Mouse (Mus musculus): ENCODE measurements at regions not wholly inside any gene's neighbourhood (a gene's known extent, or its start where the extent isn't known, plus 50 kb on each side); places are given as distances from the start of the nearest gene placed in this dataset.

DNA sequence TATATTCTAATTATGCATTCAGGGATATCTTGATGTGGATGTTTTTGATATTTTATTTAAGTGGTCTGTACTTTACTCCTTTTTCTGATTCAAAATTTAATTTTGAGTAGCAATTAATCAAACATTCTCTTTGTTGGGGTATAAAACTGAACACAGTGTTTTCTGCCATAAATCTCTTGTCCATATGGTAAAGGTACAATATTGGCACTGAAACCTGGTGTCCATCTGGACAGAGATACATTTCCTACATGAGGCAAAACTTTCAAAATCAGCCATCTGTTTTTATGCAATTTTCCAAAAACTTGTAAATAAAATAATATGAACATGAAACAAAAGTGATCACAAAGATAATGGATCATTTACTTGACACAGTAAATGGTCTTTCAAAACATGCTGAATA, 1078.2 kb downstream of the Ankrd7 start:
- H3K9me3 ChIP-seq (ENCODE audit: control insufficient read depth, insufficient read depth, low read depth, low read length), result no peaks in the 10 kb centered on the region
- H3K27ac ChIP-seq (ENCODE audit: insufficient read depth, low read depth, low read length, poor library complexity, severe bottlenecking), result no peak overlapping the region
- no peak for TF ChIP-seq ZNF384 (IDR thresholded peaks at IDR 0.05; ENCODE audit: low read depth, low read length)
- TF ChIP-seq HCFC1 (IDR thresholded peaks at IDR 0.05; ENCODE audit: borderline replicate concordance, insufficient read depth, low read length), result no peak
- TF ChIP-seq MAFK (IDR thresholded peaks at IDR 0.05; ENCODE audit: insufficient read depth, low read depth, low read length), result no peak
- no peak for TF ChIP-seq CHD2 (IDR thresholded peaks at IDR 0.05; ENCODE audit: low read depth, low read length)
- TF ChIP-seq ZC3H11A (IDR thresholded peaks at IDR 0.05; ENCODE audit: borderline replicate concordance, low read depth, low read length), result no peak
- no peaks in the 10 kb centered on the region for H3K36me3 ChIP-seq (ENCODE audit: control insufficient read depth, insufficient read depth, low read length, poor library complexity, severe bottlenecking)
- no peaks in the 10 kb centered on the region for H3K4me1 ChIP-seq (ENCODE audit: control insufficient read depth in 2 of 2, insufficient read depth in 2 of 2, low read length in 2 of 2, poor library complexity in 1 of 2)
- DNase-seq (ENCODE audit: low read depth, low spot score), result no peak
- in situ Hi-C loops (cut with MboI; ENCODE audit: low sequenced_read_pairs in 2 of 2, unreplicated experiment in 2 of 2), result no loop called here
- H3K4me3 ChIP-seq (ENCODE audit: insufficient read depth in 1 of 2, low read depth in 1 of 2, low read length in 2 of 2, poor library complexity in 1 of 2, severe bottlenecking in 1 of 2), result no peak overlapping the region
- H3K9ac ChIP-seq (ENCODE audit: insufficient read depth, low read depth, low read length, poor library complexity, severe bottlenecking), result no peak overlapping the region

DNA sequence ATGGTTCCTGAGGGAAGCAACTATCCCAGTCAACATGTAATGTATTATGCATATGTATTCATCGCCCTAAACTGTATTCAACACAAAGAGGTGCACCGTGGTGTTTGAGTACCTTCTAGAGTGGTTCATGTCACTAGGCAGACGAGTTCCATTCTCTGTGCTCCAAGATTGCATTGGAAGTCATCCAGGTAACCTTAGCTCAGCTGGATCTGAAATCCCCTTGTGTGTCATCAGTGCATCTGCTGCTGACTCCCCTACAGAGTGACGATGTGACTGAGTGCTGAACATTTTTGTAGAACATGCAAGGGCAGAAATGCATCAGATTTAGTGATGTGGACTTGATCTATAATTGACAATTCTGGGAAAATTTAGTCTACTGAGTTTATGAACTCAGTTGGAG, 1079.6 kb downstream of the Ankrd7 start:
- in situ Hi-C loops (cut with MboI; ENCODE audit: low sequenced_read_pairs in 2 of 2, unreplicated experiment in 2 of 2), result no loop called here

DNA sequence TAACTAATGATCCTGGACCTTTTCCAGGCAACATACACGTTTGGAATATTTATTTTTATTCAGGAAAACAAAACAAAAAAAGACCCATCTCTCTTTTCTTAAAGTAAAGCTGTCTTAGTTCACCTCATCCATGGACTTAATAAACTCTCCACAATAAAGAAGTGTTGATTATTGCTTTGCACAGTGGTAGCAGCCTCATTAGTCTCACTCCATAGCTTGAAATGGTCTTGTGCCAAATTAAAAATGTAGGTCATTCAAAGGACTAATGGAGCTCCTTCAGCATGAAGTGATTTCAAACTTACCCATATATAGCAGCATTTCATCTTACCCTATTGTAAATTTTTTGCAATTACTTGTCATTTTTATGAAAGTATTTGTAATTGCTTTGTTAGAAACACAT, 1109.8 kb downstream of the Ankrd7 start:
- Histone ChIP-seq H3K9ac (ENCODE audit: insufficient read depth, low read depth, low read length, poor library complexity, severe bottlenecking) (no peak overlapping the region), H3K36me3 (ENCODE audit: control insufficient read depth, insufficient read depth, low read length, poor library complexity, severe bottlenecking) (no peaks in the 10 kb centered on the region), H3K4me1 (ENCODE audit: control insufficient read depth in 2 of 2, insufficient read depth in 2 of 2, low read length in 2 of 2, poor library complexity in 1 of 2) (no peaks in the 10 kb centered on the region), H3K4me3 (ENCODE audit: insufficient read depth in 1 of 2, low read depth in 1 of 2, low read length in 2 of 2, poor library complexity in 1 of 2, severe bottlenecking in 1 of 2) (no peak overlapping the region), H3K27ac (ENCODE audit: insufficient read depth, low read depth, low read length, poor library complexity, severe bottlenecking) (no peak overlapping the region), H3K9me3 (ENCODE audit: control insufficient read depth, insufficient read depth, low read depth, low read length) (no peaks in the 10 kb centered on the region)
- TF ChIP-seq HCFC1 (IDR thresholded peaks at IDR 0.05; ENCODE audit: borderline replicate concordance, insufficient read depth, low read length) (no peak), ZNF384 (IDR thresholded peaks at IDR 0.05; ENCODE audit: low read depth, low read length) (no peak), ZC3H11A (IDR thresholded peaks at IDR 0.05; ENCODE audit: borderline replicate concordance, low read depth, low read length) (no peak), CHD2 (IDR thresholded peaks at IDR 0.05; ENCODE audit: low read depth, low read length) (no peak), MAFK (IDR thresholded peaks at IDR 0.05; ENCODE audit: insufficient read depth, low read depth, low read length) (no peak)
- in situ Hi-C loops (cut with MboI; ENCODE audit: low sequenced_read_pairs in 2 of 2, unreplicated experiment in 2 of 2), result no loop called here
- no peak for DNase-seq (ENCODE audit: low read depth, low spot score)

More for the DNA sequence above, 1079.6 kb downstream of the Ankrd7 start:
- Histone ChIP-seq H3K36me3 (ENCODE audit: control insufficient read depth, insufficient read depth, low read length, poor library complexity, severe bottlenecking) (no peaks in the 10 kb centered on the region), H3K4me1 (ENCODE audit: control insufficient read depth in 2 of 2, insufficient read depth in 2 of 2, low read length in 2 of 2, poor library complexity in 1 of 2) (no peaks in the 10 kb centered on the region), H3K27ac (ENCODE audit: insufficient read depth, low read depth, low read length, poor library complexity, severe bottlenecking) (no peak overlapping the region), H3K9ac (ENCODE audit: insufficient read depth, low read depth, low read length, poor library complexity, severe bottlenecking) (no peak overlapping the region), H3K9me3 (ENCODE audit: control insufficient read depth, insufficient read depth, low read depth, low read length) (no peaks in the 10 kb centered on the region), H3K4me3 (ENCODE audit: insufficient read depth in 1 of 2, low read depth in 1 of 2, low read length in 2 of 2, poor library complexity in 1 of 2, severe bottlenecking in 1 of 2) (no peak overlapping the region)
- DNase-seq (ENCODE audit: low read depth, low spot score), result no peak
- TF ChIP-seq CHD2 (IDR thresholded peaks at IDR 0.05; ENCODE audit: low read depth, low read length) (no peak), ZC3H11A (IDR thresholded peaks at IDR 0.05; ENCODE audit: borderline replicate concordance, low read depth, low read length) (no peak), MAFK (IDR thresholded peaks at IDR 0.05; ENCODE audit: insufficient read depth, low read depth, low read length) (no peak), ZNF384 (IDR thresholded peaks at IDR 0.05; ENCODE audit: low read depth, low read length) (no peak), HCFC1 (IDR thresholded peaks at IDR 0.05; ENCODE audit: borderline replicate concordance, insufficient read depth, low read length) (no peak)

DNA sequence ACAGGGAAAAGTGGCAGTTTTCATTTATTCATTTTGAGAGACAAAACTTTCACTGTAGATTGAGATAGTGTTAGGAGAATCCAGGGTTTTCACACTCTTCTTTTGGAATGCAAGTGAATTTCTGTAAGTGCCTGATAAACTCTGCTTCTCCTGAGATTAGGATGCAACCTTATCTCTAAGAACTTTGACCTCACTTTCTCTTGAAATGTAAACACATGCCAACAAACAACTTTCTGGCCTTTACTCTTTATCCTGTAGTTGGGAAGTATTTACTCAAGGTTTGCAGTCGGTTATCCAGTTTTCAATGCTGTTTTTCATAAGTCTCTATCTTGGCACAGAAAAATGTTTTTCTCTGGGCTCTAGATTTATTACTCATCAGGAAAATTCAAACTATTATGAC, 1125.7 kb downstream of the Ankrd7 start:
- no peak for DNase-seq (ENCODE audit: low read depth, low spot score)
- Histone ChIP-seq H3K4me3 (ENCODE audit: insufficient read depth in 1 of 2, low read depth in 1 of 2, low read length in 2 of 2, poor library complexity in 1 of 2, severe bottlenecking in 1 of 2) (no peak overlapping the region), H3K9me3 (ENCODE audit: control insufficient read depth, insufficient read depth, low read depth, low read length) (no peaks in the 10 kb centered on the region), H3K4me1 (ENCODE audit: control insufficient read depth in 2 of 2, insufficient read depth in 2 of 2, low read length in 2 of 2, poor library complexity in 1 of 2) (no peaks in the 10 kb centered on the region), H3K9ac (ENCODE audit: insufficient read depth, low read depth, low read length, poor library complexity, severe bottlenecking) (no peak overlapping the region), H3K27ac (ENCODE audit: insufficient read depth, low read depth, low read length, poor library complexity, severe bottlenecking) (no peak overlapping the region), H3K36me3 (ENCODE audit: control insufficient read depth, insufficient read depth, low read length, poor library complexity, severe bottlenecking) (no peaks in the 10 kb centered on the region)
- no peak for TF ChIP-seq CHD2 (IDR thresholded peaks at IDR 0.05; ENCODE audit: low read depth, low read length)
- TF ChIP-seq MAFK (IDR thresholded peaks at IDR 0.05; ENCODE audit: insufficient read depth, low read depth, low read length), result no peak
- no peak for TF ChIP-seq HCFC1 (IDR thresholded peaks at IDR 0.05; ENCODE audit: borderline replicate concordance, insufficient read depth, low read length)
- no peak for TF ChIP-seq ZC3H11A (IDR thresholded peaks at IDR 0.05; ENCODE audit: borderline replicate concordance, low read depth, low read length)
- no peak for TF ChIP-seq ZNF384 (IDR thresholded peaks at IDR 0.05; ENCODE audit: low read depth, low read length)
- in situ Hi-C loops (cut with MboI; ENCODE audit: low sequenced_read_pairs in 2 of 2, unreplicated experiment in 2 of 2), result no loop called here

DNA sequence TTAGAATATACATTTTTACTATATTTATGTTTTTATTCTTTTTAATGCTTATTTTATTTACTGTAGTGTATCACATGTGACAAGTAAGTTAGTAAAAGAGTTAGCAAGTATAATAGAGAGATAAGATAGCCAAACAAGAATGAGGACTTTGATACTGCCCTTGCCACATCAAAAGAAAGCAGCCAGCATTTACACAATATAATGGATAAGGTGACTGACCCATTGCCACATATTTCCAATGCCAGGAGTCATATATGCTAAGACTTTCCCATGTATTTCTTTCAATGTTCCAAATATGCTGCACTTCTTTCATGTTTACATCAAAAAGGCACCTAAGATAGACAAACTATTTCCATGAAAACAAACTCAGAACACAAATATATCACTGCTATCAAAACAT, 1162.3 kb downstream of the Ankrd7 start:
- no peak overlapping the region for H3K4me3 ChIP-seq (ENCODE audit: insufficient read depth in 1 of 2, low read depth in 1 of 2, low read length in 2 of 2, poor library complexity in 1 of 2, severe bottlenecking in 1 of 2)
- no peak for TF ChIP-seq ZC3H11A (IDR thresholded peaks at IDR 0.05; ENCODE audit: borderline replicate concordance, low read depth, low read length)
- no peak for TF ChIP-seq HCFC1 (IDR thresholded peaks at IDR 0.05; ENCODE audit: borderline replicate concordance, insufficient read depth, low read length)
- no peak for TF ChIP-seq MAFK (IDR thresholded peaks at IDR 0.05; ENCODE audit: insufficient read depth, low read depth, low read length)
- no peak for TF ChIP-seq ZNF384 (IDR thresholded peaks at IDR 0.05; ENCODE audit: low read depth, low read length)
- TF ChIP-seq CHD2 (IDR thresholded peaks at IDR 0.05; ENCODE audit: low read depth, low read length), result no peak
- DNase-seq (ENCODE audit: low read depth, low spot score), result no peak
- in situ Hi-C loops (cut with MboI; ENCODE audit: low sequenced_read_pairs in 2 of 2, unreplicated experiment in 2 of 2), result no loop called here
- H3K9ac ChIP-seq (ENCODE audit: insufficient read depth, low read depth, low read length, poor library complexity, severe bottlenecking), result no peak overlapping the region
- H3K4me1 ChIP-seq (ENCODE audit: control insufficient read depth in 2 of 2, insufficient read depth in 2 of 2, low read length in 2 of 2, poor library complexity in 1 of 2), result no peaks in the 10 kb centered on the region
- no peak overlapping the region for H3K27ac ChIP-seq (ENCODE audit: insufficient read depth, low read depth, low read length, poor library complexity, severe bottlenecking)
- no peaks in the 10 kb centered on the region for H3K9me3 ChIP-seq (ENCODE audit: control insufficient read depth, insufficient read depth, low read depth, low read length)
- H3K36me3 ChIP-seq (ENCODE audit: control insufficient read depth, insufficient read depth, low read length, poor library complexity, severe bottlenecking), result no peaks in the 10 kb centered on the region

All from ES-E14 (cell line).